Mouse (Mus musculus): ENCODE measurements around the gene Ppp4r3b.

Ppp4r3b gene

GRCm38 (mm10) chr11:29238047-29238446 lies 65.4 kb downstream of the Ppp4r3b start:
- DNase-seq (ENCODE audit: low spot score), result no peak

DNA sequence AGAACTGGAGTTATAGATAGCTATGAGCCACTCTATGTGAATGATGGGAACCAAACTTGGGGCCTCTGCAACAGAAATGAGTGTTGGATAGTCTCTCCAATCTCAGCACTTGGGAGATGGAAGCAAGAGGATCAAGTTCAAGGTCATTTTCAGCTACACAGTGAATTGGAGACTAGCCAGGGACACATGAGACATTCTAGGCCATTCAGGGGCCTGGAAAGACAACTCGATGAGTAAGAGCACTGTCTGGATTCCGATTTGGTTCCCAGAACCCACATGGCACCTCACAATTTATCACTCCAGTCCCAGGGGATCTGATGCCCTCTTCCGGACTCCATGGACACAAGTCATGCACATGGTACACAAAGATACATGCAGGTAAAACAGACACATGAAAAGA lies 65.9 kb downstream of the Ppp4r3b start:
- DNase-seq (ENCODE audit: low spot score), result no peak

- no peak for DNase-seq (ENCODE audit: low spot score)
Measured at GRCm38 (mm10) chr11:29239353-29239752, 66.7 kb downstream of the Ppp4r3b start.

DNA sequence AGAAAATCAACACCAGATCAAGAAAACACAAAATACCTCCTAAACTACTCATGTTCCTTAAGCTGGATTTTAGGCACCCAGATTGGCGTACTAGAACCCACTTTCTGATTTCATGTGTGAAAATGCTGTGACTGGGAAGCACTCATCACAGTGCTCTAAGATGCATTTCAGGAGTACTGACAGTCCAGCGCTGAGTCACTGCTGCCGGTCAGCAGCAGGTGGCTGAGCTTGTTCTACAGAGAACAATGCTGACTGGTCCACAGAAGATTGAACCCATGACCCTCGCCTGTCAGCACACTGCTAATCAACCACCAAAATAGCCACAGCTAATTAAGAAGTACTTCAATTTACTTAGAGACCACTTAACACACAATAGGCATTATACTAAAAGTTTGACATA lies 69.3 kb downstream of the Ppp4r3b start:
- no peak for DNase-seq (ENCODE audit: low spot score)

- DNase-seq (ENCODE audit: low spot score), result no peak
Measured at GRCm38 (mm10) chr11:29245988-29246387, 73.3 kb downstream of the Ppp4r3b start.

GRCm38 (mm10) chr11:29246883-29247650 lies 74.4 kb downstream of the Ppp4r3b start, which contains the start of gene Cfap36:
TSS of gene Cfap36 (minus strand) at chr11:29247409.
- peak; percentile 92 for DNase-seq (ENCODE audit: low spot score)

DNA sequence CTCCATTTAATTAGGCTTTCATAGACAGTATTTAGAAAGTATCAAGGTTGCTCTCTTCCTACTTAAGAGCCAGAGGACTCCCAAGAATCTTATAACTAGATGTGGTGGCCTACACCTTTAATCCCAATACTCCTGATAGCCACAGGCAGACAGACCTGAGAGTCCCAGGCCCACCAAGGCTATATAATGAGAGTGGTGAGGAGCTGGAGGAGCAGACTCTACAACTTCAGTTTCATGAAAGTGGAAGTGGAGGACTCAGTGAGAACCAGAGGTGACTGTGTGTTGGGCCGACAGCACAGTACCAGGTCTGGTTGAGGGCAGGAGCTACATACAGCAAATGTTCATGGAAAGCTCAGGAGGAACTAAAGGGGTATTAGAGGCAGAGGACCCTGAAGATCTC lies 75.0 kb downstream of the Ppp4r3b start:
- no peak for DNase-seq (ENCODE audit: low spot score)

GRCm38 (mm10) chr11:29248386-29248785 lies 75.7 kb downstream of the Ppp4r3b start:
- no peak for DNase-seq (ENCODE audit: low spot score)

DNA sequence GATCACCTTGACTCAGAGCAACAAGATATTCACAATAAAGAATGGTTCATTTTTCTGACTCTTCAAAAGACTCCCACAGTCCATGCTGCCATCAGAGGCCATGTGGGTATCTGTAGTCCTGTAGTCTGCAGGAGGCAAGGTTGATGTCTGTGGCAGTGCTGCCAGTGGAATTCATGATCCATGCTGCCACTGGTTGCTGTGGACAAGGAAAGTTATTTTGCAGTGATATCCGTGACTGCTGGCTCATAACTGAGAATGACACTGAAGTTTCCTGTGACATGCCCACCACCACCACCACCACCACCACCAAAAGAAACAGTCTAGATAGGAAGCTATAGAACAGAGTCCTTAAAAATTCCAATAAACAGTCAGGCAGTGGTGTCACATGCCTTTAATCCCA lies 82.0 kb downstream of the Ppp4r3b start:
- no peak for DNase-seq (ENCODE audit: low spot score)

GRCm38 (mm10) chr11:29267824-29268223 lies 95.1 kb downstream of the Ppp4r3b start:
- DNase-seq (ENCODE audit: low spot score), result peak; percentile 57
